Comparison of ENCODE assay signal across 8 mouse cellular contexts in genomic region chr6:122556959-122557561, GRCm38 (mm10). TPM values are rescaled to one million over a fixed set of nuclear protein-coding genes. Genes with fewer than 3 reads are reported as not detected.
DNase-seq lines count a peak whose midpoint lies in the region; ATAC-seq and TF ChIP-seq lines count a peak whose summit lies in the region.

No protein-coding gene starts in this region.

- H3K4me3 ChIP-seq in gastrocnemius, adult 2 months = no peak overlapping the region
- H3K4me3 ChIP-seq in cerebellum, adult 2 months (replicated peaks; ENCODE audit: insufficient read depth, low read depth, low read length) = peak overlapping the region; percentile 39
- H3K4me3 ChIP-seq in forebrain, postnatal 0 days (ENCODE audit: low read depth, low read length) = peak overlapping the region; percentile 22; the same call in 1 of the 2 replicates
- peak overlapping the region; percentile 16 for H3K4me3 ChIP-seq in hindbrain, embryonic 16.5 days (ENCODE audit: low read length)
- no peak overlapping the region for H3K4me3 ChIP-seq in midbrain, embryonic 11.5 days (ENCODE audit: low read depth, low read length)
- no peak overlapping the region for H3K4me3 ChIP-seq in small intestine, adult 2 months (ENCODE audit: low read depth, low read length)

- H3K27me3 ChIP-seq in cerebellum, adult 2 months (ENCODE audit: control insufficient read depth, insufficient read depth, low read length) = no peaks in the 10 kb centered on the region
- no peaks in the 10 kb centered on the region for H3K27me3 ChIP-seq in forebrain, postnatal 0 days (ENCODE audit: insufficient read depth, low read length)
- H3K27me3 ChIP-seq in hindbrain, embryonic 16.5 days (replicated peaks; ENCODE audit: control insufficient read depth, insufficient read depth, low read length) = 0 out of 2 replicates have a peak, but pooled peaks cover 3% of the 10 kb centered on the region
- no peaks in the 10 kb centered on the region for H3K27me3 ChIP-seq in midbrain, embryonic 11.5 days (ENCODE audit: control insufficient read depth, insufficient read depth, low read length)
- H3K27me3 ChIP-seq in small intestine, adult 2 months (ENCODE audit: control insufficient read depth, insufficient read depth, low read length) = no peaks in the 10 kb centered on the region

- ATAC-seq in forebrain, postnatal 0 days = peak; percentile 28
- ATAC-seq in hindbrain, embryonic 16.5 days = no peak; the same call in 1 of the 2 replicates
- ATAC-seq in midbrain, embryonic 11.5 days (ENCODE audit: low FRiP score) = 0 out of 2 replicates have a peak, but pooled peaks have one; percentile 5

- H3K9me3 ChIP-seq in forebrain, postnatal 0 days (ENCODE audit: low read length) = no peaks in the 10 kb centered on the region
- H3K9me3 ChIP-seq in hindbrain, embryonic 16.5 days (ENCODE audit: control insufficient read depth, low read length) = no peaks in the 10 kb centered on the region
- H3K9me3 ChIP-seq in midbrain, embryonic 11.5 days (ENCODE audit: control insufficient read depth, low read length) = no peaks in the 10 kb centered on the region

- peak overlapping the region; percentile 44 for H3K4me2 ChIP-seq in forebrain, postnatal 0 days (ENCODE audit: low read depth)
- peak overlapping the region; percentile 54 for H3K4me2 ChIP-seq in hindbrain, embryonic 16.5 days (ENCODE audit: low read length)
- H3K4me2 ChIP-seq in midbrain, embryonic 11.5 days = peak overlapping the region; percentile 26

- no peak for TF ChIP-seq POLR2A in cerebellum, adult 2 months (IDR thresholded peaks at IDR 0.05; ENCODE audit: borderline replicate concordance, insufficient read depth, low read length)
- no peak for TF ChIP-seq POLR2A in small intestine, adult 2 months (IDR thresholded peaks at IDR 0.05; ENCODE audit: low read depth, low read length)

- H3K27ac ChIP-seq in gastrocnemius, adult 2 months = no peak overlapping the region
- H3K27ac ChIP-seq in cerebellum, adult 2 months (ENCODE audit: insufficient read depth, low read length) = no peak overlapping the region
- no peak overlapping the region for H3K27ac ChIP-seq in forebrain, postnatal 0 days (ENCODE audit: low read depth, low read length)
- H3K27ac ChIP-seq in hindbrain, embryonic 16.5 days (ENCODE audit: low read depth, low read length) = no peak overlapping the region
- H3K27ac ChIP-seq in midbrain, embryonic 11.5 days (ENCODE audit: low read depth, low read length) = no peak overlapping the region
- H3K27ac ChIP-seq in small intestine, adult 2 months (ENCODE audit: insufficient read depth, low read depth, low read length) = no peak overlapping the region

- no peaks in the 10 kb centered on the region for H3K36me3 ChIP-seq in forebrain, postnatal 0 days (ENCODE audit: insufficient read depth)
- no peaks in the 10 kb centered on the region for H3K36me3 ChIP-seq in hindbrain, embryonic 16.5 days (ENCODE audit: control insufficient read depth, insufficient read depth, low read length)
- no peaks in the 10 kb centered on the region for H3K36me3 ChIP-seq in midbrain, embryonic 11.5 days (ENCODE audit: control insufficient read depth, insufficient read depth, low read length)
- no peaks in the 10 kb centered on the region for H3K36me3 ChIP-seq in small intestine, adult 2 months (ENCODE audit: control insufficient read depth, insufficient read depth, low read length)

- peak; percentile 80 for TF ChIP-seq CTCF in gastrocnemius, adult 2 months (IDR thresholded peaks at IDR 0.05)
- peak; percentile 66 for TF ChIP-seq CTCF in cerebellum, adult 2 months (IDR thresholded peaks at IDR 0.05; ENCODE audit: borderline replicate concordance, insufficient read depth, low read depth, low read length)
- peak; percentile 85 for TF ChIP-seq CTCF in forebrain, postnatal 0 days (IDR thresholded peaks at IDR 0.05; ENCODE audit: low read depth)
- peak; percentile 54; the same call in 1 of the 2 replicates for TF ChIP-seq CTCF in small intestine, adult 2 months (IDR thresholded peaks at IDR 0.05; ENCODE audit: extremely low read depth, insufficient read length, insufficient replicate concordance, low read depth, low read length)

- intact Hi-C loops in gastrocnemius, adult 2 months (cut with DNase I) = no loop called here

- peak; percentile 44 for DNase-seq in gastrocnemius, adult 2 months
- no peak for DNase-seq in gastrocnemius, postnatal 25 days
- DNase-seq in cerebellum, adult 2 months = peak; percentile 45 to 51
- peak; percentile 90 for DNase-seq in forebrain, postnatal 0 days
- peak; percentile 82 to 83 for DNase-seq in left cerebral cortex, adult 18-20 months (ENCODE audit: low spot score in 2 of 2)
- peak; percentile 97 for DNase-seq in midbrain, embryonic 11.5 days (ENCODE audit: low spot score, missing footprints)

- no peak overlapping the region for H3K9ac ChIP-seq in forebrain, postnatal 0 days
- no peak overlapping the region for H3K9ac ChIP-seq in hindbrain, embryonic 16.5 days (ENCODE audit: low read depth, low read length)
- H3K9ac ChIP-seq in midbrain, embryonic 11.5 days (ENCODE audit: low read length) = no peak overlapping the region

- WGBS in cerebellum, adult 2 months = 20% methylated on average over 15 of the region's 15 CpGs
- 22% methylated on average over 15 of the region's 15 CpGs for WGBS in forebrain, postnatal 0 days
- WGBS in hindbrain, embryonic 16.5 days = 21% methylated on average over 15 of the region's 15 CpGs
- 25% methylated on average over 15 of the region's 15 CpGs for WGBS in midbrain, embryonic 11.5 days
- WGBS in small intestine, adult 2 months = 14% methylated on average over 15 of the region's 15 CpGs

- H3K4me1 ChIP-seq in cerebellum, adult 2 months (ENCODE audit: control insufficient read depth, insufficient read depth, low read length) = no peaks in the 10 kb centered on the region
- peaks cover 4% of the 10 kb centered on the region; the same call in 1 of the 2 replicates for H3K4me1 ChIP-seq in forebrain, postnatal 0 days (ENCODE audit: insufficient read depth)
- H3K4me1 ChIP-seq in hindbrain, embryonic 16.5 days (ENCODE audit: control insufficient read depth, insufficient read depth, low read depth, low read length) = no peaks in the 10 kb centered on the region; the same call in 1 of the 2 replicates
- H3K4me1 ChIP-seq in midbrain, embryonic 11.5 days (ENCODE audit: control insufficient read depth, insufficient read depth, low read length) = no peaks in the 10 kb centered on the region
- H3K4me1 ChIP-seq in small intestine, adult 2 months (ENCODE audit: control insufficient read depth, insufficient read depth, insufficient read length, low read length) = peaks cover 4% of the 10 kb centered on the region

RNA-seq across cellular contexts. Expression of gene Aicda, which starts 3.5 kb away (rescaled TPM):
- not detected for total RNA-seq in gastrocnemius, adult 2 months (2021)
- not detected for total RNA-seq in gastrocnemius, postnatal 25 days (2021)
- polyA plus RNA-seq in cerebellum, adult 2 months (2012; rRNA removed) = not detected in 2 replicates
- total RNA-seq in forebrain, postnatal 0 days (2014; rRNA removed) = 0.31 and 3.1 TPM in 2 replicates
- 0.29 and 1.3 TPM in 2 replicates for polyA plus RNA-seq in forebrain, postnatal 0 days (2015; fragmentation: Nextera tagmentation; extraction: Ambion mirVana)
- 0.33 and 0.54 TPM in 2 replicates for polyA plus RNA-seq in hindbrain, embryonic 16.5 days (2015; fragmentation: Nextera tagmentation; extraction: Ambion mirVana)
- total RNA-seq in left cerebral cortex, adult 18-20 months (2021) = not detected
- not detected in 2 replicates for polyA plus RNA-seq in midbrain, embryonic 11.5 days (2014; fragmentation: Nextera tagmentation; extraction: Ambion mirVana)
- 0.17 and 0.44 TPM in 2 replicates for polyA plus RNA-seq in small intestine, adult 2 months (2012; rRNA removed)

RNA-seq across cellular contexts. Expression of gene Apobec1, which starts 45.2 kb away (rescaled TPM):
- 1 to 10 TPM; 1.8 to 2.0 TPM for total RNA-seq in gastrocnemius, adult 2 months (2021)
- 1 to 10 TPM; 1.8 to 1.9 TPM for total RNA-seq in gastrocnemius, postnatal 25 days (2021)
- 3.2 and 3.8 TPM in 2 replicates for polyA plus RNA-seq in cerebellum, adult 2 months (2012; rRNA removed)
- 1.2 and 2.0 TPM in 2 replicates for total RNA-seq in forebrain, postnatal 0 days (2014; rRNA removed)
- 2.3 and 2.4 TPM in 2 replicates for polyA plus RNA-seq in forebrain, postnatal 0 days (2015; fragmentation: Nextera tagmentation; extraction: Ambion mirVana)
- polyA plus RNA-seq in hindbrain, embryonic 16.5 days (2015; fragmentation: Nextera tagmentation; extraction: Ambion mirVana) = 1.3 and 2.8 TPM in 2 replicates
- total RNA-seq in left cerebral cortex, adult 18-20 months (2021) = 1 to 10 TPM; 1.2 to 1.7 TPM
- 2.0 and 2.5 TPM in 2 replicates for polyA plus RNA-seq in midbrain, embryonic 11.5 days (2014; fragmentation: Nextera tagmentation; extraction: Ambion mirVana)
- polyA plus RNA-seq in small intestine, adult 2 months (2012; rRNA removed) = 15.2 and 15.5 TPM in 2 replicates

RNA-seq across cellular contexts. Expression of gene Mfap5, which starts 51.4 kb away (rescaled TPM):
- total RNA-seq in gastrocnemius, adult 2 months (2021) = 10 to 100 TPM; 24.3 to 35.4 TPM
- 10 to 100 TPM; 51.1 to 85.7 TPM for total RNA-seq in gastrocnemius, postnatal 25 days (2021)
- polyA plus RNA-seq in cerebellum, adult 2 months (2012; rRNA removed) = 0.59 and 1.6 TPM in 2 replicates
- 3.5 and 3.6 TPM in 2 replicates for total RNA-seq in forebrain, postnatal 0 days (2014; rRNA removed)
- 3.8 and 5.5 TPM in 2 replicates for polyA plus RNA-seq in forebrain, postnatal 0 days (2015; fragmentation: Nextera tagmentation; extraction: Ambion mirVana)
- polyA plus RNA-seq in hindbrain, embryonic 16.5 days (2015; fragmentation: Nextera tagmentation; extraction: Ambion mirVana) = 3.6 and 3.9 TPM in 2 replicates
- under 1 TPM; 0.40 to 0.96 TPM for total RNA-seq in left cerebral cortex, adult 18-20 months (2021)
- 0.75 and 0.77 TPM in 2 replicates for polyA plus RNA-seq in midbrain, embryonic 11.5 days (2014; fragmentation: Nextera tagmentation; extraction: Ambion mirVana)
- 1.7 and 6.1 TPM in 2 replicates for polyA plus RNA-seq in small intestine, adult 2 months (2012; rRNA removed)

RNA-seq across cellular contexts. Expression of gene Gdf3, which starts 52.8 kb away (rescaled TPM):
- not detected for total RNA-seq in gastrocnemius, adult 2 months (2021)
- total RNA-seq in gastrocnemius, postnatal 25 days (2021) = not detected
- 0.16 and 0.21 TPM in 2 replicates for polyA plus RNA-seq in cerebellum, adult 2 months (2012; rRNA removed)
- total RNA-seq in forebrain, postnatal 0 days (2014; rRNA removed) = not detected in 2 replicates
- not detected in 2 replicates for polyA plus RNA-seq in forebrain, postnatal 0 days (2015; fragmentation: Nextera tagmentation; extraction: Ambion mirVana)
- 0.06 TPM in 1 of 2 replicates, not detected in the other for polyA plus RNA-seq in hindbrain, embryonic 16.5 days (2015; fragmentation: Nextera tagmentation; extraction: Ambion mirVana)
- total RNA-seq in left cerebral cortex, adult 18-20 months (2021) = not detected
- 0.05 TPM in 1 of 2 replicates, not detected in the other for polyA plus RNA-seq in midbrain, embryonic 11.5 days (2014; fragmentation: Nextera tagmentation; extraction: Ambion mirVana)
- 0.14 TPM in 1 of 2 replicates, not detected in the other for polyA plus RNA-seq in small intestine, adult 2 months (2012; rRNA removed)

RNA-seq across cellular contexts. Expression of gene Rimklb, which starts 58.5 kb away (rescaled TPM):
- under 1 TPM in 1 of 2 experiments, not detected in 1; 0.99 TPM for total RNA-seq in gastrocnemius, adult 2 months (2021)
- total RNA-seq in gastrocnemius, postnatal 25 days (2021) = under 1 TPM; 0.82 to 0.88 TPM
- 31.0 and 32.7 TPM in 2 replicates for polyA plus RNA-seq in cerebellum, adult 2 months (2012; rRNA removed)
- 159 and 160 TPM in 2 replicates for total RNA-seq in forebrain, postnatal 0 days (2014; rRNA removed)
- polyA plus RNA-seq in forebrain, postnatal 0 days (2015; fragmentation: Nextera tagmentation; extraction: Ambion mirVana) = 86.6 and 104 TPM in 2 replicates
- 105 and 116 TPM in 2 replicates for polyA plus RNA-seq in hindbrain, embryonic 16.5 days (2015; fragmentation: Nextera tagmentation; extraction: Ambion mirVana)
- 10 to 100 TPM; 56.3 to 59.9 TPM for total RNA-seq in left cerebral cortex, adult 18-20 months (2021)
- polyA plus RNA-seq in midbrain, embryonic 11.5 days (2014; fragmentation: Nextera tagmentation; extraction: Ambion mirVana) = 67.4 and 70.1 TPM in 2 replicates
- 0.04 TPM in 1 of 2 replicates, not detected in the other for polyA plus RNA-seq in small intestine, adult 2 months (2012; rRNA removed)

Comparison
In these comparisons a context has a peak if more than half of its experiments do, and no peak if none do; other contexts are left out.
1. H3K4me3 ChIP-seq: peak in cerebellum, adult 2 months (single experiment), forebrain, postnatal 0 days (single experiment) and hindbrain, embryonic 16.5 days (single experiment); none in gastrocnemius, adult 2 months (single experiment), midbrain, embryonic 11.5 days (single experiment) and small intestine, adult 2 months (single experiment).
2. Peak in every context shown above with its lines, with median percentiles within 50 percentile points of each other: CTCF ChIP-seq and H3K4me2 ChIP-seq.